Mouse (Mus musculus): Measurements from ENCODE around the gene Slc35f1. TPM values are rescaled to one million over a fixed set of nuclear protein-coding genes. Genes with fewer than 3 reads are reported as not detected.

The Slc35f1 gene
- polyA plus RNA-seq, 1 experiment from 2014 or later: 1.4 TPM

DNA sequence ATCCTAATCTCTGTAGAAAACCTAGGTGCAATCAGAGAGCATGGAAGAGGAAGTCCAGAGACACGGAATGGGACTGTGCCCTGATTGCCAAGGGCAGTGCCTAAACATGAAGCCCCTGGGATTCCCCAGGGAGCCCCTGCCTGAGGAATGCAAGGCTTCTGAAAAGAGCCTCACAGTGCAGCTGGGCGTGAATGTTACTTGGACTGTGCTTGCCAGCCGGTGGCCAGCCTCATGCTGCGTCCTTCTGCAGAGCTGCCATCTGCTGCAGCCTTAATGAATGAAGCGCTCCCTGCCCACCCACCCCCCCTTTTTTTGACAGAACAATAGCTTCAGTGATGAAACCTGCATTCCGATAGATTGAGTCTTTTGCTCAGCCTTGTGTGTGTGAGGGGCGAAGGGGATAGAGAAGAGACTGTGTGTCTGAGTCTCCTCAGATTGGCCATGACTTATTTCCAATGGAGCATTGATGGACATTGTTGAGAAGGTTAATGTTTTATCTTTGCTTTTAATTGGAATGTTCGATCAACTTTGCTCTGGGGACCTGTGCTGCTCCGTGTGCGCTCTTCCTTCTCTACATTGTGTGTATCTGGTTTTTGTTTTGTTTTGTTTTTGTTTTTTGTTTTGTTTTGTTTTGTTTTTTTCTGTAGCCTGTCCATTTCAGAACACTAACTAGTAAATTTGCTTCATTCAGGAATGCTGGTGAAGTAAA lies 52.5 kb downstream of the Slc35f1 start:
- WGBS: 19% methylated on average over 10 of the region's 10 CpGs
- no peak overlapping the region for H3K4me2 ChIP-seq
- no peaks in the 10 kb centered on the region for H3K27me3 ChIP-seq

GRCm38 (mm10) chr10:52743831-52744230 lies 53.5 kb downstream of the Slc35f1 start:
- Histone ChIP-seq H3K27me3 (no peaks in the 10 kb centered on the region), H3K4me3 (no peak overlapping the region), H3K27ac (no peak overlapping the region), H3K36me3 (no peaks in the 10 kb centered on the region), H3K4me1 (no peaks in the 10 kb centered on the region; the same call in 1 of the 2 replicates), H3K9ac (no peak overlapping the region), H3K4me2 (no peak overlapping the region), H3K9me3 (no peaks in the 10 kb centered on the region)
- no peak for ATAC-seq (ENCODE audit: borderline replicate concordance, extremely low read depth, low FRiP score, low TSS enrichment)
- 92% methylated on average over 3 of the region's 3 CpGs for WGBS

More for the DNA sequence above, 52.5 kb downstream of the Slc35f1 start:
- Histone ChIP-seq H3K27ac (no peak overlapping the region), H3K36me3 (no peaks in the 10 kb centered on the region), H3K9me3 (no peaks in the 10 kb centered on the region), H3K9ac (no peak overlapping the region), H3K4me3 (no peak overlapping the region), H3K4me1 (no peaks in the 10 kb centered on the region; the same call in 1 of the 2 replicates)
- ATAC-seq (ENCODE audit: borderline replicate concordance, extremely low read depth, low FRiP score, low TSS enrichment): no peak

- Histone ChIP-seq H3K9me3 (no peaks in the 10 kb centered on the region), H3K4me2 (no peak overlapping the region), H3K27ac (no peak overlapping the region), H3K9ac (no peak overlapping the region), H3K4me1 (no peaks in the 10 kb centered on the region), H3K36me3 (no peaks in the 10 kb centered on the region), H3K27me3 (no peaks in the 10 kb centered on the region), H3K4me3 (no peak overlapping the region)
- WGBS: 78% methylated on average over 4 of the region's 4 CpGs
- ATAC-seq (ENCODE audit: borderline replicate concordance, extremely low read depth, low FRiP score, low TSS enrichment): no peak
Observed at GRCm38 (mm10) chr10:52748028-52748597, 57.8 kb downstream of the Slc35f1 start.

DNA sequence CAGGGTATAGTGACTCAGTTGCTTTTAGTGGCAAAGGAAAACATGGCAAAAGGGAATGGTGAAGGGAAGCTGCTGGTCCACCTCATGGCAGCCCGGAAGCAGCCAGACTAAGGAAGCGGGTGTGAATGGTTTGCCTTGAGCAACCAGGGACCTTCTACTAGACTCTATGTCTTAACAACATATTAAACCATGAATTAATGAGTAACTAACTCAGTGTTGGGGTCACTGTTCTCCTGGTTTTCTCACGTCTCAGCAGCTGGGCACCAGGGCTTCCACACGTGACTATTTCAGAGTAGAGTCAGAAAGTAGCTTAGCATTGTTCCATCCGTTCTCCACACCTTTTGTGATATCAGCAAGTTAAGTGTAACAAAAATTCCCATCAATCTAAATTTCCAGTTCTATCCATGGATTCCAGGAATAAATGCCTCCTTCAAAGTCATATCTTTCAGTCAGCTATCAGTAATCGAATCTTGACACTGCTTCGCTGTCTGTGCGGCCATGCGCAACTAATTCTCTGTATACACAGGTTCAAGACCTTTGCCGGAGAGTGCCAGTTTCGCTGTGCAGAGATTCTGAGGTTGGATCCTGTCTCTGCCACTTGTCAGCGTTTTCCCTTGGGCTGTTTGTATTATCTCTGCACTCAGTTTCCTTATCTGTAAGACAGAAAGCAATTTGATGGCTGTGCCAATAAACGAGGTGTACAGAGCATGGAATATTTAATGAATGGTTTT lies 65.8 kb downstream of the Slc35f1 start:
- no peak overlapping the region for H3K4me3 ChIP-seq
- no peak overlapping the region for H3K27ac ChIP-seq
- no peak for ATAC-seq (ENCODE audit: borderline replicate concordance, extremely low read depth, low FRiP score, low TSS enrichment)
- no peaks in the 10 kb centered on the region for H3K27me3 ChIP-seq
- no peaks in the 10 kb centered on the region for H3K36me3 ChIP-seq
- WGBS: 43% methylated on average over 13 of the region's 13 CpGs
- H3K9me3 ChIP-seq: no peaks in the 10 kb centered on the region
- no peaks in the 10 kb centered on the region for H3K4me1 ChIP-seq
- no peak overlapping the region for H3K4me2 ChIP-seq
- H3K9ac ChIP-seq: no peak overlapping the region

DNA sequence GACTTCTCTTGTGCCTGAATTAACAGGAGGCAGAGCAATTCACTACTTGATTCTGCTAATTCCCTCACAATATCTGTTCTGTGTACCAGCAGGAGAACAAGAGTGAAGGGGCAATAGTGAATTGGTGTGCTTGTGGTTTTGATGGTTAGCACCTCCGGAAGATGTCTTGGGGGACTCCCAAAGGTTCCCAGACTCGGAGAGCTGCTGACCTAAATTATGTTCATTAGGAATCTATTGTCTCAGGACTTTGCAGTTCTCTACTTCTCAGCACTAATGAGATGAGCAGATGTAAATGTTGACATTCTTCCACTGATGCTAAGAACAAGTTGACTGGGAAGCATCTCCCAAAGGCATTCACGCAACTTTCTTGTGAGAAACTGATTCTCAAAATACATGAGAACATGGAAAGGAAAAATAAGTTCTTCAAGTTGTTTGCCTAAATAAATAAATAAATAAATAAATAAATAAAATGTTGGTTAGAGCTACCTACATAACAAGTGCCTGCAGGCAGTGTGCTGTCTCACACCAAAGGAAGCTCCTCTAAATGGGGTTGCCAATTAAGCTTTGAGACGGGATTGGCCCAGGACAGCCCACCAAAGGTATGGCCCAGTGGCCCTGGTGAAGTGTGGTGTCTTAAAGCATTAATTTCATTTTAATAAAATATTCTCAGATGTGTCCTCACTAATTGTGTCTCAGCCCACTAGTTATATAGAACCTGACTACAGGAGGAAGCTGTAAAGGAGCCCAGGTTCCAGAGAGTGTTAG lies 67.3 kb downstream of the Slc35f1 start:
- no peaks in the 10 kb centered on the region for H3K9me3 ChIP-seq
- H3K4me3 ChIP-seq: no peak overlapping the region
- no peaks in the 10 kb centered on the region for H3K27me3 ChIP-seq
- no peaks in the 10 kb centered on the region for H3K36me3 ChIP-seq
- no peaks in the 10 kb centered on the region for H3K4me1 ChIP-seq
- H3K27ac ChIP-seq: no peak overlapping the region
- 80% methylated on average over 4 of the region's 4 CpGs for WGBS
- H3K4me2 ChIP-seq: no peak overlapping the region
- H3K9ac ChIP-seq: no peak overlapping the region
- no peak for ATAC-seq (ENCODE audit: borderline replicate concordance, extremely low read depth, low FRiP score, low TSS enrichment)

- no peaks in the 10 kb centered on the region for H3K9me3 ChIP-seq
- no peaks in the 10 kb centered on the region for H3K4me1 ChIP-seq
- H3K4me3 ChIP-seq: no peak overlapping the region
- no peaks in the 10 kb centered on the region for H3K27me3 ChIP-seq
- 28% methylated on average over 4 of the region's 4 CpGs for WGBS
- no peak overlapping the region for H3K4me2 ChIP-seq
- no peak overlapping the region for H3K9ac ChIP-seq
- ATAC-seq (ENCODE audit: borderline replicate concordance, extremely low read depth, low FRiP score, low TSS enrichment): no peak
- no peak overlapping the region for H3K27ac ChIP-seq
- H3K36me3 ChIP-seq: no peaks in the 10 kb centered on the region
Observed at GRCm38 (mm10) chr10:52758589-52758988, 68.3 kb downstream of the Slc35f1 start.

DNA sequence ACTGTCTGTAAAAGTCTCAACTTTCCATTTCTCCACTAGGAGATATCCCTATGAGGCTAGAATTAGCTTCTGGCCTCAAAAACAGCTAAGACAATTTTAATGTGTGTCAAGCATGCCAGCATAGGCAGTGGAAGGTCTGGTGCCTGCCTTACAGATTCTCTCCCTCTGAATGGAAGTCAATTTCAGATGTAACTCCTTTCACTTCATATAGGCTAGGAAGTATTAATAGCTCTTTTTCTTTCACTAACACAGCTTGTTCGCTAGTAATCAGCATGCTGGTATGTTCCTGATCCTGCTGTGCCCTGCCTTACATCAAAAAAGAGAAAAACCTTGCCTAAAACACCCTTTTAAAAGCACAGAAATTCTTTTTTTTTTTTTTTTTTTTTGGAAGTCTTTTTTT lies 70.2 kb downstream of the Slc35f1 start:
- no peak for ATAC-seq (ENCODE audit: borderline replicate concordance, extremely low read depth, low FRiP score, low TSS enrichment)
- H3K9ac ChIP-seq: no peak overlapping the region
- H3K36me3 ChIP-seq: no peaks in the 10 kb centered on the region
- 85% methylated on average over 1 of the region's 1 CpGs for WGBS
- no peak overlapping the region for H3K27ac ChIP-seq
- H3K4me3 ChIP-seq: no peak overlapping the region
- no peak overlapping the region for H3K4me2 ChIP-seq
- no peaks in the 10 kb centered on the region for H3K9me3 ChIP-seq
- H3K27me3 ChIP-seq: no peaks in the 10 kb centered on the region
- no peaks in the 10 kb centered on the region for H3K4me1 ChIP-seq

- H3K36me3 ChIP-seq: no peaks in the 10 kb centered on the region
- no peak overlapping the region for H3K9ac ChIP-seq
- H3K27ac ChIP-seq: no peak overlapping the region
- H3K9me3 ChIP-seq: no peaks in the 10 kb centered on the region
- 42% methylated on average over 4 of the region's 4 CpGs for WGBS
- H3K27me3 ChIP-seq: no peaks in the 10 kb centered on the region
- no peak overlapping the region for H3K4me2 ChIP-seq
- no peaks in the 10 kb centered on the region for H3K4me1 ChIP-seq
- no peak overlapping the region for H3K4me3 ChIP-seq
- no peak for ATAC-seq (ENCODE audit: borderline replicate concordance, extremely low read depth, low FRiP score, low TSS enrichment)
Observed at GRCm38 (mm10) chr10:52779926-52780485, 89.7 kb downstream of the Slc35f1 start.

DNA sequence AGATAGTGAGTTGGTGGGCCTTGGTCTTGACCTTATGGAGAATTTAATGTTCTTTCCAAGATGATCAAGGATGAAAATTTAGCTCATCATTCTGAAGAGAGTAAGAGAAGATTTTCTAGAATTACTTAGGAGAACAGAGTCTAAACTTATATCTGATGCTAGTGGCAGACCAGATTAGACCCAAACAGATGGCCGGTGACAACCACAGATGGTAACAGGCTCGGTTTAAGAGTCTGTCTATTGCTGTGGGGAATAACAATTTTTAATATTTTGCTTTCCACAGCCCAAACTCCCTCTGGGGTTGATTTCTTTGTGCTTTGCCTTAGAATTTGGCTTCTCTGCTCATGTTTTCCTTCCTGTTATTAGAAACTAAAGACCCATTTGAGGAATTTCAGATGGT lies 96.7 kb downstream of the Slc35f1 start:
- no peak overlapping the region for H3K4me2 ChIP-seq
- H3K4me1 ChIP-seq: no peaks in the 10 kb centered on the region
- H3K4me3 ChIP-seq: no peak overlapping the region
- 63% methylated on average over 2 of the region's 2 CpGs for WGBS
- H3K27me3 ChIP-seq: no peaks in the 10 kb centered on the region
- H3K9me3 ChIP-seq: no peaks in the 10 kb centered on the region
- no peak overlapping the region for H3K9ac ChIP-seq
- no peak for ATAC-seq (ENCODE audit: borderline replicate concordance, extremely low read depth, low FRiP score, low TSS enrichment)
- no peak overlapping the region for H3K27ac ChIP-seq
- H3K36me3 ChIP-seq: no peaks in the 10 kb centered on the region

DNA sequence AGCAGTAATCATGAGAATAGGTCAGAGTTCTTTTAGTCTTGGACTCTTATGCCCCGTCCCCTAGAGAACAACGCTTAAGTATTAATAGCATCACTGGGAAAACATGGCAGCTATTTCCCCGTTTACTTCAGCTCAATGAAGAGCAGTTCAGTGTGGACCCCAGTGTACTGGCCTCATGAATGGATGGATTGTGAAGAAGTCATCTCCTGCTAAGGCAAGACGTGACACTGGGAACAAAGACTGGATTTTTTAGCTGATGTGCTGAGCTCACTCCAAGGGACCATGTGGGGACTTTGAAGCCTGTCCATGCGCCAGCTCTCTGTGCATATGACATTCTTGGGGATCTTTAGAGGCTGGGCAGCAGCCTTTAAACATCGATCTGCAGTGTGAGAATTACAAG lies 101.2 kb downstream of the Slc35f1 start:
- Histone ChIP-seq H3K36me3 (no peaks in the 10 kb centered on the region), H3K4me2 (no peak overlapping the region), H3K9me3 (no peaks in the 10 kb centered on the region), H3K9ac (no peak overlapping the region), H3K4me3 (no peak overlapping the region), H3K27ac (no peak overlapping the region), H3K27me3 (no peaks in the 10 kb centered on the region), H3K4me1 (no peaks in the 10 kb centered on the region)
- no peak for ATAC-seq (ENCODE audit: borderline replicate concordance, extremely low read depth, low FRiP score, low TSS enrichment)
- WGBS: 75% methylated on average over 6 of the region's 6 CpGs

GRCm38 (mm10) chr10:52797454-52797853 lies 107.1 kb downstream of the Slc35f1 start:
- Histone ChIP-seq H3K27me3 (no peaks in the 10 kb centered on the region), H3K4me3 (no peak overlapping the region), H3K4me1 (no peaks in the 10 kb centered on the region), H3K4me2 (no peak overlapping the region), H3K36me3 (no peaks in the 10 kb centered on the region), H3K27ac (no peak overlapping the region), H3K9ac (no peak overlapping the region), H3K9me3 (no peaks in the 10 kb centered on the region)
- WGBS: 60% methylated on average over 4 of the region's 4 CpGs
- ATAC-seq (ENCODE audit: borderline replicate concordance, extremely low read depth, low FRiP score, low TSS enrichment): no peak

Measured in lung, embryonic 15.5 days (tissue).